Mouse (Mus musculus): ENCODE results near the gene Hdac7.

DNA sequence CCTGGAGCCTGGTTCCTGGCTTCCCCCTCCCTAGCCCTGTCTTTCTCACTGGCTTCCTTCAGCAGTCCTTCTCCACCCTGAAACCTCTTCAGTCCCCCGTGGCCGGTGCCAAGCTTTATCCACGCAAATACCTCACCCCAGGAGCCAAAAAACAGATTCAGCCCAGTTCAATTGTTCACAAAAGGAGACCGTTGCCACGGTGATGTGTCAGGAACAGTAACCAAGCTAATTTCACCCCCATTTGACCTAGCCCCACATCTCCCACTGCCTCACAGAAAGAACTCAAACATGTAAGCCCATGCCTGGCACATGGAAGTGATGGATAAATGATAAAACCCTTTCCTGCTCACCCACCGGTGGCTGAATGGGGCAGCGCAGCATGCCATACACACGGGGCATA lies 78.1 kb downstream of the Hdac7 start:
- TF ChIP-seq POLR2A (IDR thresholded peaks at IDR 0.05; ENCODE audit: borderline replicate concordance, control insufficient read depth, low read depth, low read length) (no peak), CTCF (IDR thresholded peaks at IDR 0.05; ENCODE audit: control insufficient read depth, insufficient read depth, low read length) (no peak)
